Mouse (Mus musculus) liver, postnatal 0 days (tissue): Measurements from ENCODE around the gene Anxa9.

Source experiments
- CTCF ChIP-seq: sonication (generic); IDR thresholded peaks from 2 replicates; pipeline ENCODE4 v1.5.1; 2016; ENCODE audit warnings: antibody characterized with exemption, low read depth
- EP300 ChIP-seq: IDR thresholded peaks from 2 replicates; pipeline ENCODE4 v1.6.1; 2016; ENCODE audit warnings: antibody characterized with exemption, low read depth, mild to moderate bottlenecking

GRCm38 (mm10) chr3:95266052-95266451, 40.9 kb downstream of the Anxa9 start:
- no peak for TF ChIP-seq CTCF
- TF ChIP-seq EP300, result no peak
